Mouse (Mus musculus): Measurements from ENCODE around the gene Gapvd1. TPM values are rescaled to one million over a fixed set of nuclear protein-coding genes. Genes with fewer than 3 reads are reported as not detected.

The Gapvd1 gene
- polyA plus RNA-seq, 1 experiment = 86.3 TPM

GRCm38 (mm10) chr2:34739684-34740391, 15.2 kb downstream of the Gapvd1 start:
- Histone ChIP-seq H3K27me3 (ENCODE audit: control insufficient read depth, insufficient read depth, low read length, poor library complexity, severe bottlenecking) (no peaks in the 10 kb centered on the region), H3K4me1 (ENCODE audit: control insufficient read depth, insufficient read depth, low read length) (no peaks in the 10 kb centered on the region), H3K9ac (ENCODE audit: low read depth, poor library complexity, severe bottlenecking) (no peak overlapping the region), H3K4me3 (ENCODE audit: low read depth, low read length) (no peak overlapping the region), H3K27ac (ENCODE audit: insufficient read depth, low read length) (no peak overlapping the region), H3K9me3 (replicated peaks; ENCODE audit: control insufficient read depth, insufficient read depth, low read length, poor library complexity, severe bottlenecking) (no peaks in the 10 kb centered on the region), H3K36me3 (ENCODE audit: control insufficient read depth, insufficient read depth, low read length, poor library complexity, severe bottlenecking) (no peaks in the 10 kb centered on the region)
- TF ChIP-seq POLR2A (IDR thresholded peaks at IDR 0.05; ENCODE audit: insufficient read depth, low read length) (no peak), EP300 (IDR thresholded peaks at IDR 0.05; ENCODE audit: insufficient read depth, low read depth, low read length) (no peak), CTCF (IDR thresholded peaks at IDR 0.05; ENCODE audit: low read depth, low read length) (no peak)

DNA sequence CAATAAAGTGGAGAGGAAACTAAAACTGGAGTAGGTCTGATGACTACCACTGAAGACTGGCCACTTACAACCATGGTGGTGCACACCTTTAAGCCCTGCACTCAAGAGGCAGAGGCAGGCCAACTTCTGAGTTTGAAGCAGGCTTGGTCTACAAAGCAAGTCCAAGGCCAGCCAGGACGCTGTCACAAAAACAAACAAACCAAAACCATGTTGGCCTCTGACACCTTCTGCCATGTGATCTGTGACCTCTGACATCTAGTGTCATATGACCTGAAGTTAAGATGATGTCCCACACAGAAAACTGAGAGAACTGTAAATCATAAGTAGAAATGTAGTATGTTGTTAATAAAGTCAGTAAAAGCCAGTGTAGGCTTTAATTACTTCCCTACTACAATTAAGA, 17.1 kb downstream of the Gapvd1 start:
- TF ChIP-seq POLR2A (IDR thresholded peaks at IDR 0.05; ENCODE audit: insufficient read depth, low read length) = no peak
- TF ChIP-seq CTCF (IDR thresholded peaks at IDR 0.05; ENCODE audit: low read depth, low read length) = no peak
- TF ChIP-seq EP300 (IDR thresholded peaks at IDR 0.05; ENCODE audit: insufficient read depth, low read depth, low read length) = no peak
- Histone ChIP-seq H3K4me3 (ENCODE audit: low read depth, low read length) (no peak overlapping the region), H3K4me1 (ENCODE audit: control insufficient read depth, insufficient read depth, low read length) (no peaks in the 10 kb centered on the region), H3K27ac (ENCODE audit: insufficient read depth, low read length) (no peak overlapping the region), H3K36me3 (ENCODE audit: control insufficient read depth, insufficient read depth, low read length, poor library complexity, severe bottlenecking) (no peaks in the 10 kb centered on the region), H3K9me3 (replicated peaks; ENCODE audit: control insufficient read depth, insufficient read depth, low read length, poor library complexity, severe bottlenecking) (no peaks in the 10 kb centered on the region), H3K9ac (ENCODE audit: low read depth, poor library complexity, severe bottlenecking) (no peak overlapping the region), H3K27me3 (ENCODE audit: control insufficient read depth, insufficient read depth, low read length, poor library complexity, severe bottlenecking) (no peaks in the 10 kb centered on the region)

GRCm38 (mm10) chr2:34736626-34737025, 18.4 kb downstream of the Gapvd1 start:
- Histone ChIP-seq H3K27me3 (ENCODE audit: control insufficient read depth, insufficient read depth, low read length, poor library complexity, severe bottlenecking) (no peaks in the 10 kb centered on the region), H3K4me1 (ENCODE audit: control insufficient read depth, insufficient read depth, low read length) (no peaks in the 10 kb centered on the region), H3K27ac (ENCODE audit: insufficient read depth, low read length) (no peak overlapping the region), H3K9me3 (replicated peaks; ENCODE audit: control insufficient read depth, insufficient read depth, low read length, poor library complexity, severe bottlenecking) (no peaks in the 10 kb centered on the region), H3K36me3 (ENCODE audit: control insufficient read depth, insufficient read depth, low read length, poor library complexity, severe bottlenecking) (no peaks in the 10 kb centered on the region), H3K4me3 (ENCODE audit: low read depth, low read length) (no peak overlapping the region), H3K9ac (ENCODE audit: low read depth, poor library complexity, severe bottlenecking) (no peak overlapping the region)
- no peak for TF ChIP-seq EP300 (IDR thresholded peaks at IDR 0.05; ENCODE audit: insufficient read depth, low read depth, low read length)
- no peak for TF ChIP-seq POLR2A (IDR thresholded peaks at IDR 0.05; ENCODE audit: insufficient read depth, low read length)
- TF ChIP-seq CTCF (IDR thresholded peaks at IDR 0.05; ENCODE audit: low read depth, low read length) = no peak

- Histone ChIP-seq H3K4me3 (ENCODE audit: low read depth, low read length) (no peak overlapping the region), H3K27ac (ENCODE audit: insufficient read depth, low read length) (no peak overlapping the region), H3K9ac (ENCODE audit: low read depth, poor library complexity, severe bottlenecking) (no peak overlapping the region), H3K4me1 (ENCODE audit: control insufficient read depth, insufficient read depth, low read length) (no peaks in the 10 kb centered on the region), H3K36me3 (ENCODE audit: control insufficient read depth, insufficient read depth, low read length, poor library complexity, severe bottlenecking) (peaks cover 29% of the 10 kb centered on the region), H3K9me3 (replicated peaks; ENCODE audit: control insufficient read depth, insufficient read depth, low read length, poor library complexity, severe bottlenecking) (no peaks in the 10 kb centered on the region), H3K27me3 (ENCODE audit: control insufficient read depth, insufficient read depth, low read length, poor library complexity, severe bottlenecking) (no peaks in the 10 kb centered on the region)
- TF ChIP-seq EP300 (IDR thresholded peaks at IDR 0.05; ENCODE audit: insufficient read depth, low read depth, low read length) (no peak), POLR2A (IDR thresholded peaks at IDR 0.05; ENCODE audit: insufficient read depth, low read length) (no peak), CTCF (IDR thresholded peaks at IDR 0.05; ENCODE audit: low read depth, low read length) (no peak)
These were observed 27.8 kb downstream of the Gapvd1 start for GRCm38 (mm10) chr2:34727045-34727728.

GRCm38 (mm10) chr2:34725269-34725668, 29.8 kb downstream of the Gapvd1 start:
- H3K4me3 ChIP-seq (ENCODE audit: low read depth, low read length) = no peak overlapping the region
- H3K9ac ChIP-seq (ENCODE audit: low read depth, poor library complexity, severe bottlenecking) = no peak overlapping the region
- peaks cover 36% of the 10 kb centered on the region for H3K36me3 ChIP-seq (ENCODE audit: control insufficient read depth, insufficient read depth, low read length, poor library complexity, severe bottlenecking)
- TF ChIP-seq EP300 (IDR thresholded peaks at IDR 0.05; ENCODE audit: insufficient read depth, low read depth, low read length) = no peak
- TF ChIP-seq POLR2A (IDR thresholded peaks at IDR 0.05; ENCODE audit: insufficient read depth, low read length) = no peak
- no peaks in the 10 kb centered on the region for H3K27me3 ChIP-seq (ENCODE audit: control insufficient read depth, insufficient read depth, low read length, poor library complexity, severe bottlenecking)
- H3K4me1 ChIP-seq (ENCODE audit: control insufficient read depth, insufficient read depth, low read length) = no peaks in the 10 kb centered on the region
- no peak overlapping the region for H3K27ac ChIP-seq (ENCODE audit: insufficient read depth, low read length)
- H3K9me3 ChIP-seq (replicated peaks; ENCODE audit: control insufficient read depth, insufficient read depth, low read length, poor library complexity, severe bottlenecking) = no peaks in the 10 kb centered on the region

GRCm38 (mm10) chr2:34718196-34718595, 36.8 kb downstream of the Gapvd1 start:
- Histone ChIP-seq H3K27ac (ENCODE audit: insufficient read depth, low read length) (no peak overlapping the region), H3K4me1 (ENCODE audit: control insufficient read depth, insufficient read depth, low read length) (no peaks in the 10 kb centered on the region), H3K4me3 (ENCODE audit: low read depth, low read length) (no peak overlapping the region), H3K36me3 (ENCODE audit: control insufficient read depth, insufficient read depth, low read length, poor library complexity, severe bottlenecking) (peaks cover 28% of the 10 kb centered on the region), H3K9ac (ENCODE audit: low read depth, poor library complexity, severe bottlenecking) (no peak overlapping the region), H3K9me3 (replicated peaks; ENCODE audit: control insufficient read depth, insufficient read depth, low read length, poor library complexity, severe bottlenecking) (no peaks in the 10 kb centered on the region), H3K27me3 (ENCODE audit: control insufficient read depth, insufficient read depth, low read length, poor library complexity, severe bottlenecking) (no peaks in the 10 kb centered on the region)
- no peak for TF ChIP-seq EP300 (IDR thresholded peaks at IDR 0.05; ENCODE audit: insufficient read depth, low read depth, low read length)
- TF ChIP-seq CTCF (IDR thresholded peaks at IDR 0.05; ENCODE audit: low read depth, low read length) = no peak
- no peak for TF ChIP-seq POLR2A (IDR thresholded peaks at IDR 0.05; ENCODE audit: insufficient read depth, low read length)
